Mouse (Mus musculus) right cerebral cortex, postnatal 4 days (tissue): ENCODE results near the gene Lgr4.

ENCODE experiments used
- DNase-seq: peaks from one replicate; pipeline ENCODE4 v3.0.0-alpha.2; 2022

Lgr4 gene

GRCm38 (mm10) chr2:110036265-110036664 is 118.8 kb downstream of the Lgr4 start:
- no peak for DNase-seq

- no peak for DNase-seq
Observed at GRCm38 (mm10) chr2:110036665-110037064, 119.2 kb downstream of the Lgr4 start.

GRCm38 (mm10) chr2:110037221-110037620 is 119.8 kb downstream of the Lgr4 start:
- DNase-seq, result no peak

GRCm38 (mm10) chr2:110038341-110038740 is 120.9 kb downstream of the Lgr4 start:
- DNase-seq, result no peak

GRCm38 (mm10) chr2:110042861-110043760 is 125.7 kb downstream of the Lgr4 start:
- DNase-seq, result no peak

GRCm38 (mm10) chr2:110058424-110058823 is 141.0 kb downstream of the Lgr4 start:
- no peak for DNase-seq

- no peak for DNase-seq
Observed at GRCm38 (mm10) chr2:110063131-110063530, 145.7 kb downstream of the Lgr4 start.
